Mouse (Mus musculus): ENCODE measurements around the gene Suclg2.

DNA sequence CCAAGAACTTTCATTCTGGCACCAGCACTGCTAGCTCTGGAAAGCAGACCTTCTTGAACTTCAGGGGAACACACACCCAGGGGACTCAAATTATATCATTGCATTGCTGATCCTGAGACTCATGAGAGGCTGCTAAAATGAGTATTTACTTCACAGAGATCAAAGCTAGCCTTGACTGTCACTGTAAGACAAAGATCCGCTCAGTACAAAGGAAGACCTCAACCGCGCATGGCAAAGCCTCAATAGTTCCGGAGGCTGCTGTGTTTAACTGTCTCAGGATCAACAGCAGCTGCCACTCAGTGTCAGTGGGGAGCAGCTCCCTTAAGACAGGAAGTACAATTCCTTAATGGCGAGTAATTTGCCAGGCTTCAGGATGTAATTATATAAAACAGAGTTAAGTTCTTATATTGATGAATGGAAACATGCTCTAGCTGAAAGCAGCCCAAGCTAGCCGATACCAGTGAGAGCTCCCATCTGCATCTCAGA is 67.2 kb downstream of the Suclg2 start:
- TF ChIP-seq CTCF (IDR thresholded peaks at IDR 0.05; ENCODE audit: borderline replicate concordance, insufficient read depth, low read depth, low read length), result no peak
- no peak for TF ChIP-seq POLR2A (IDR thresholded peaks at IDR 0.05; ENCODE audit: borderline replicate concordance, insufficient read depth, low read length)

Data from cerebellum, adult 2 months (tissue).